Mouse (Mus musculus) thymus, adult 2 months (tissue): ENCODE measurements at regions not wholly inside any gene's neighbourhood (a gene's known extent, or its start where the extent isn't known, plus 50 kb on each side); places are given as distances from the start of the nearest gene placed in this dataset.
"Not testable (repeated sequence)": the region's sequence is repeated elsewhere in the genome, so short reads cannot be mapped to it uniquely, and the experiment has no call there.

Source experiments
- DNase-seq: peaks from one replicate; pipeline ENCODE4 v3.0.0; 2021
- H3K27ac ChIP-seq: fragments of 200-500 bp; 2 replicates; pipeline ENCODE4 v1.5.1; 2012; ENCODE audit warnings: low read length, control low read depth; ENCODE audit not compliant: control insufficient read depth, insufficient read depth
- H3K27me3 ChIP-seq: fragments of 200-500 bp; 2 replicates; pipeline ENCODE4 v1.6.1; 2012; ENCODE audit warnings: mild to moderate bottlenecking, low read length, moderate library complexity, mixed read lengths; ENCODE audit not compliant: control insufficient read depth, insufficient read depth
- H3K36me3 ChIP-seq: fragments of 200-500 bp; 2 replicates; pipeline ENCODE4 v1.6.1; 2012; ENCODE audit warnings: mild to moderate bottlenecking, low read length, moderate library complexity; ENCODE audit not compliant: control insufficient read depth, insufficient read depth
- H3K4me1 ChIP-seq: fragments of 200-500 bp; replicated peaks from 2 replicates; pipeline ENCODE4 v1.6.1; 2012; ENCODE audit warnings: low read length; ENCODE audit not compliant: control insufficient read depth, insufficient read depth
- H3K4me3 ChIP-seq: fragments of 200-500 bp; 2 replicates; pipeline ENCODE4 v1.5.1; 2012; ENCODE audit warnings: mild to moderate bottlenecking, low read length, control low read depth, moderate library complexity; ENCODE audit not compliant: control insufficient read depth, insufficient read depth
- CTCF ChIP-seq: fragments of 200-500 bp; IDR thresholded peaks from 2 replicates; pipeline ENCODE4 v1.5.1; 2012; ENCODE audit warnings: mild to moderate bottlenecking, control low read depth, low read length, moderate library complexity, borderline replicate concordance; ENCODE audit not compliant: control insufficient read depth, poor library complexity, insufficient read depth; ENCODE audit errors: extremely low read depth
- POLR2A ChIP-seq: fragments of 200-500 bp; IDR thresholded peaks from 2 replicates; pipeline ENCODE4 v1.6.1; 2012; ENCODE audit warnings: mild to moderate bottlenecking, low read length, control low read depth, moderate library complexity; ENCODE audit not compliant: control insufficient read depth, poor library complexity, insufficient read depth; ENCODE audit errors: extremely low read depth
- WGBS: fragments of 180-500 bp; shearing (Covaris S2); methylation state at CpG from one replicate; pipeline ENCODE4 v1.1.7; 2018; 5-methylcytosine and 5-hydroxymethylcytosine counted together

- H3K27ac ChIP-seq, result no peak overlapping the region
- no peak overlapping the region for H3K4me3 ChIP-seq
- TF ChIP-seq CTCF, result no peak
- DNase-seq, result no peak
- no peaks in the 10 kb centered on the region for H3K27me3 ChIP-seq
- H3K36me3 ChIP-seq, result no peaks in the 10 kb centered on the region
- H3K4me1 ChIP-seq, result no peaks in the 10 kb centered on the region
These were observed 106.8 kb upstream of the Pdc start for GRCm38 (mm10) chr1:150212454-150212853.

- TF ChIP-seq CTCF (no peak), POLR2A (no peak)
- H3K4me1 ChIP-seq, result no peaks in the 10 kb centered on the region
- no peaks in the 10 kb centered on the region for H3K36me3 ChIP-seq
- no peaks in the 10 kb centered on the region for H3K27me3 ChIP-seq
- no peak overlapping the region for H3K27ac ChIP-seq
- no peak for DNase-seq
- WGBS, result 85% methylated on average over 3 of the region's 3 CpGs
- H3K4me3 ChIP-seq, result no peak overlapping the region
These were observed 102.5 kb upstream of the Pdc start for GRCm38 (mm10) chr1:150216672-150217071.

GRCm38 (mm10) chr1:150218802-150219201 lies 100.4 kb upstream of the Pdc start:
- H3K27me3 ChIP-seq, result no peaks in the 10 kb centered on the region
- no peak for TF ChIP-seq CTCF
- no peaks in the 10 kb centered on the region for H3K4me1 ChIP-seq
- no peak overlapping the region for H3K4me3 ChIP-seq
- DNase-seq, result no peak
- WGBS, result 77% methylated on average over 2 of the region's 2 CpGs
- H3K27ac ChIP-seq, result no peak overlapping the region
- H3K36me3 ChIP-seq, result no peaks in the 10 kb centered on the region

GRCm38 (mm10) chr1:150225529-150225928 lies 93.7 kb upstream of the Pdc start:
- no peak for TF ChIP-seq CTCF
- no peak for TF ChIP-seq POLR2A
- Histone ChIP-seq H3K27me3 (no peaks in the 10 kb centered on the region), H3K36me3 (no peaks in the 10 kb centered on the region), H3K4me3 (no peak overlapping the region), H3K4me1 (no peaks in the 10 kb centered on the region), H3K27ac (no peak overlapping the region)
- WGBS, result 83% methylated on average over 6 of the region's 6 CpGs
- DNase-seq, result no peak

GRCm38 (mm10) chr1:150239504-150239903 lies 79.7 kb upstream of the Pdc start:
- not testable (repeated sequence) for H3K27me3 ChIP-seq
- WGBS, result 100% methylated on average over 1 of the region's 1 CpGs

GRCm38 (mm10) chr1:150240110-150240509 lies 79.1 kb upstream of the Pdc start:
- no peaks in the 10 kb centered on the region for H3K4me1 ChIP-seq
- no peak overlapping the region for H3K27ac ChIP-seq
- no peak overlapping the region for H3K4me3 ChIP-seq
- no peaks in the 10 kb centered on the region for H3K36me3 ChIP-seq
- DNase-seq, result no peak
- no peak for TF ChIP-seq POLR2A
- no peak for TF ChIP-seq CTCF
- H3K27me3 ChIP-seq, result no peaks in the 10 kb centered on the region
- 85% methylated on average over 3 of the region's 3 CpGs for WGBS

More at GRCm38 (mm10) chr1:150239504-150239903, 79.7 kb upstream of the Pdc start:
- H3K36me3 ChIP-seq, H3K4me3 ChIP-seq, H3K27ac ChIP-seq, H3K4me1 ChIP-seq, DNase-seq: not testable (repeated sequence)

GRCm38 (mm10) chr1:150241153-150241552 lies 78.1 kb upstream of the Pdc start:
- no peak for TF ChIP-seq POLR2A
- TF ChIP-seq CTCF, result no peak
- DNase-seq, result no peak
- Histone ChIP-seq H3K36me3 (no peaks in the 10 kb centered on the region), H3K4me1 (no peaks in the 10 kb centered on the region), H3K27me3 (no peaks in the 10 kb centered on the region), H3K4me3 (no peak overlapping the region), H3K27ac (no peak overlapping the region)
- WGBS, result 91% methylated on average over 4 of the region's 4 CpGs
